Mouse (Mus musculus) stomach, postnatal 0 days (tissue): ENCODE data around the gene Ptdss2. TPM values are rescaled to one million over a fixed set of nuclear protein-coding genes. Genes with fewer than 3 reads are reported as not detected.

Experiments
- ATAC-seq: fragments of 200-750 bp; cut with Nextera tagmentation; 2 replicates; pipeline ENCODE4 v1.8.0; 2017; ENCODE audit not compliant: low FRiP score, low TSS enrichment
- DNase-seq: peaks from one replicate; pipeline ENCODE4 v3.0.0-alpha.2; 2016; ENCODE audit warnings: low spot score
- H3K27ac ChIP-seq: fragments of 300-500 bp; sonication (generic); replicated peaks from 2 replicates; pipeline ENCODE4 v1.5.1; 2014; ENCODE audit warnings: mild to moderate bottlenecking, control low read depth
- H3K27me3 ChIP-seq: fragments of 300-500 bp; sonication (generic); 2 replicates; pipeline ENCODE4 v1.6.1; 2014; ENCODE audit warnings: low read length; ENCODE audit not compliant: control insufficient read depth, insufficient read depth
- H3K36me3 ChIP-seq: fragments of 300-500 bp; sonication (generic); 2 replicates; pipeline ENCODE4 v1.6.1; 2014; ENCODE audit warnings: low read length, mixed read lengths; ENCODE audit not compliant: control insufficient read depth, insufficient read depth
- H3K4me1 ChIP-seq: fragments of 300-500 bp; sonication (generic); replicated peaks from 2 replicates; pipeline ENCODE4 v1.6.1; 2014; ENCODE audit warnings: antibody characterized with exemption; ENCODE audit not compliant: control insufficient read depth, insufficient read depth
- H3K4me2 ChIP-seq: fragments of 300-500 bp; sonication (generic); replicated peaks from 2 replicates; pipeline ENCODE4 v1.6.1; 2014; ENCODE audit warnings: low read depth, mild to moderate bottlenecking, control low read depth, moderate library complexity
- H3K4me3 ChIP-seq: fragments of 300-500 bp; sonication (generic); 2 replicates; pipeline ENCODE4 v1.5.1; 2014; ENCODE audit warnings: low read depth, low read length, control low read depth
- H3K9ac ChIP-seq: fragments of 300-500 bp; sonication (generic); 2 replicates; pipeline ENCODE4 v1.6.1; 2014; ENCODE audit warnings: mild to moderate bottlenecking, low read length, control low read depth, mixed read lengths
- H3K9me3 ChIP-seq: fragments of 300-500 bp; sonication (generic); 2 replicates; pipeline ENCODE4 v1.6.1; 2016; ENCODE audit warnings: low read length; ENCODE audit not compliant: control insufficient read depth
- CTCF ChIP-seq: IDR thresholded peaks from 2 replicates; pipeline ENCODE4 v1.5.1; 2016; ENCODE audit warnings: antibody characterized with exemption, low read depth, mild to moderate bottlenecking, moderate library complexity
- EP300 ChIP-seq: optimal IDR thresholded peaks from 2 replicates; pipeline ENCODE3; 2016; ENCODE audit warnings: antibody characterized with exemption
- WGBS: fragments of 180-500 bp; shearing (Covaris S2); extraction: QIAGEN DNeasy Blood & Tissue Kit; methylation state at CpG from one replicate; pipeline ENCODE4 v1.1.7; 2014; 5-methylcytosine and 5-hydroxymethylcytosine counted together
- polyA plus RNA-seq: library from polyadenylated mRNA; unstranded; fragments of >200 nt; fragmentation: Nextera tagmentation; extraction: Ambion mirVana; gene quantifications from 2 replicates; pipeline ENCODE4 v1.2.1, GENCODE M21; 2015

The Ptdss2 gene
- polyA plus RNA-seq, 1 experiment from 2014 or later = 22.9 TPM

- Histone ChIP-seq H3K36me3 (peaks cover 4% of the 10 kb centered on the region; the same call in 1 of the 2 replicates), H3K9ac (no peak overlapping the region), H3K4me3 (no peak overlapping the region), H3K27ac (no peak overlapping the region), H3K4me2 (no peak overlapping the region), H3K4me1 (peaks cover 6% of the 10 kb centered on the region; the same call in 1 of the 2 replicates), H3K9me3 (no peaks in the 10 kb centered on the region), H3K27me3 (no peaks in the 10 kb centered on the region)
- 88% methylated on average over 8 of the region's 8 CpGs for WGBS
- DNase-seq (no peak), ATAC-seq (no peak)
- TF ChIP-seq CTCF (no peak), EP300 (no peak)
Observed at GRCm38 (mm10) chr7:141196619-141197282, 74.6 kb downstream of the Ptdss2 start.

GRCm38 (mm10) chr7:141198121-141198520, 75.9 kb downstream of the Ptdss2 start:
- ATAC-seq = no peak

GRCm38 (mm10) chr7:141204546-141204945, 82.4 kb downstream of the Ptdss2 start:
- TF ChIP-seq CTCF (no peak), EP300 (no peak)
- no peak for ATAC-seq
- no peak overlapping the region for H3K27ac ChIP-seq
- no peak overlapping the region for H3K9ac ChIP-seq
- H3K27me3 ChIP-seq = no peaks in the 10 kb centered on the region
- no peaks in the 10 kb centered on the region for H3K36me3 ChIP-seq
- H3K4me3 ChIP-seq = no peak overlapping the region
- 74% methylated on average over 3 of the region's 3 CpGs for WGBS
- no peaks in the 10 kb centered on the region for H3K9me3 ChIP-seq
- no peak for DNase-seq
- no peak overlapping the region for H3K4me2 ChIP-seq
- no peaks in the 10 kb centered on the region for H3K4me1 ChIP-seq

More at GRCm38 (mm10) chr7:141198121-141198520, 75.9 kb downstream of the Ptdss2 start:
- H3K4me2 ChIP-seq = no peak overlapping the region
- no peaks in the 10 kb centered on the region for H3K27me3 ChIP-seq
- H3K9ac ChIP-seq = no peak overlapping the region
- TF ChIP-seq EP300 (no peak), CTCF (no peak)
- no peaks in the 10 kb centered on the region for H3K36me3 ChIP-seq
- no peaks in the 10 kb centered on the region for H3K9me3 ChIP-seq
- no peak overlapping the region for H3K4me3 ChIP-seq
- DNase-seq = no peak
- no peak overlapping the region for H3K27ac ChIP-seq
- 0 out of 2 replicates have a peak, but pooled peaks cover 2% of the 10 kb centered on the region for H3K4me1 ChIP-seq
- WGBS = 77% methylated on average over 4 of the region's 4 CpGs

- no peak for TF ChIP-seq EP300
- no peak for TF ChIP-seq CTCF
- Histone ChIP-seq H3K27ac (no peak overlapping the region), H3K4me3 (no peak overlapping the region), H3K9ac (no peak overlapping the region), H3K27me3 (no peaks in the 10 kb centered on the region), H3K4me2 (no peak overlapping the region), H3K9me3 (no peaks in the 10 kb centered on the region), H3K36me3 (no peaks in the 10 kb centered on the region), H3K4me1 (no peaks in the 10 kb centered on the region)
- ATAC-seq = no peak
- 94% methylated on average over 5 of the region's 5 CpGs for WGBS
- DNase-seq = no peak
Observed at GRCm38 (mm10) chr7:141205504-141205903, 83.3 kb downstream of the Ptdss2 start.

- no peaks in the 10 kb centered on the region for H3K9me3 ChIP-seq
- DNase-seq = no peak
- H3K4me2 ChIP-seq = no peak overlapping the region
- no peak overlapping the region for H3K27ac ChIP-seq
- H3K4me1 ChIP-seq = no peaks in the 10 kb centered on the region
- H3K27me3 ChIP-seq = no peaks in the 10 kb centered on the region
- no peak overlapping the region for H3K4me3 ChIP-seq
- no peaks in the 10 kb centered on the region for H3K36me3 ChIP-seq
- ATAC-seq = no peak
- WGBS = 93% methylated on average over 18 of the region's 18 CpGs
- no peak overlapping the region for H3K9ac ChIP-seq
- TF ChIP-seq CTCF = no peak
- no peak for TF ChIP-seq EP300
Observed at GRCm38 (mm10) chr7:141206182-141206937, 84.2 kb downstream of the Ptdss2 start.

Other genes starting within 250 kb of the Ptdss2 start
- gene Psmd13, start 240.4 kb upstream of the Ptdss2 start, polyA plus RNA-seq = 160 and 166 TPM in 2 replicates
- 17.9 and 19.0 TPM in 2 replicates for gene Sirt3, start 240.1 kb upstream of the Ptdss2 start, polyA plus RNA-seq
- 1.3 and 2.6 TPM in 2 replicates for gene Cox8b, start 221.9 kb upstream of the Ptdss2 start, polyA plus RNA-seq
- gene Nlrp6, start 201.5 kb upstream of the Ptdss2 start, polyA plus RNA-seq = 1.6 and 1.7 TPM in 2 replicates
- 10.1 and 12.3 TPM in 2 replicates for gene Pgghg, start 181.0 kb upstream of the Ptdss2 start, polyA plus RNA-seq
- gene Ifitm5, start 172.1 kb upstream of the Ptdss2 start, polyA plus RNA-seq = 0.58 and 0.82 TPM in 2 replicates
- gene Gm45717, start 166.4 kb upstream of the Ptdss2 start, polyA plus RNA-seq = 0.32 and 0.71 TPM in 2 replicates
- gene Ifitm2, start 166.4 kb upstream of the Ptdss2 start, polyA plus RNA-seq = 932 and 1,048 TPM in 2 replicates
- 162 and 173 TPM in 2 replicates for gene Ifitm1, start 155.2 kb upstream of the Ptdss2 start, polyA plus RNA-seq
- 350 and 450 TPM in 2 replicates for gene Ifitm3, start 111.6 kb upstream of the Ptdss2 start, polyA plus RNA-seq
- 0.40 and 0.63 TPM in 2 replicates for gene Ifitm6, start 104.5 kb upstream of the Ptdss2 start, polyA plus RNA-seq
- not detected in 2 replicates for gene Gm17387, start 93.3 kb upstream of the Ptdss2 start, polyA plus RNA-seq
- gene B4galnt4, start 61.3 kb upstream of the Ptdss2 start, polyA plus RNA-seq = 1.2 and 1.5 TPM in 2 replicates
- gene Pkp3, start 44.2 kb upstream of the Ptdss2 start, polyA plus RNA-seq = 97.9 and 105 TPM in 2 replicates
- 12.6 and 14.0 TPM in 2 replicates for gene Sigirr, start 21.8 kb upstream of the Ptdss2 start, polyA plus RNA-seq
- 17.9 and 20.4 TPM in 2 replicates for gene Ano9, start 4.6 kb upstream of the Ptdss2 start, polyA plus RNA-seq
- 216 and 220 TPM in 2 replicates for gene Rnh1, start 50.5 kb downstream of the Ptdss2 start, polyA plus RNA-seq
- 118 and 125 TPM in 2 replicates for gene Hras, start 71.6 kb downstream of the Ptdss2 start, polyA plus RNA-seq
- gene Lrrc56, start 71.8 kb downstream of the Ptdss2 start, polyA plus RNA-seq = 2.8 and 3.5 TPM in 2 replicates
- 2.7 and 3.6 TPM in 2 replicates for gene Lmntd2, start 91.7 kb downstream of the Ptdss2 start, polyA plus RNA-seq
- gene Rassf7, start 93.5 kb downstream of the Ptdss2 start, polyA plus RNA-seq = 84.2 and 105 TPM in 2 replicates
- gene Phrf1, start 106.4 kb downstream of the Ptdss2 start, polyA plus RNA-seq = 19.1 and 19.9 TPM in 2 replicates
- gene Irf7, start 144.1 kb downstream of the Ptdss2 start, polyA plus RNA-seq = 11.3 and 12.2 TPM in 2 replicates
- 1.2 and 2.0 TPM in 2 replicates for gene Cdhr5, start 154.4 kb downstream of the Ptdss2 start, polyA plus RNA-seq
- gene Sct, start 156.8 kb downstream of the Ptdss2 start, polyA plus RNA-seq = 2.2 and 2.4 TPM in 2 replicates
- gene Drd4, start 169.6 kb downstream of the Ptdss2 start, polyA plus RNA-seq = 0.06 and 0.16 TPM in 2 replicates
- 37.6 and 40.1 TPM in 2 replicates for gene Deaf1, start 205.3 kb downstream of the Ptdss2 start, polyA plus RNA-seq
- 18.6 and 19.7 TPM in 2 replicates for gene Tmem80, start 205.4 kb downstream of the Ptdss2 start, polyA plus RNA-seq
- gene Eps8l2, start 216.5 kb downstream of the Ptdss2 start, polyA plus RNA-seq = 86.1 and 96.5 TPM in 2 replicates